Mouse (Mus musculus) liver, embryonic 14.5 days (tissue): ENCODE data around the gene Nkain2.

Experiments
- CTCF ChIP-seq: IDR thresholded peaks from 2 replicates; pipeline ENCODE4 v1.5.1; 2016; ENCODE audit warnings: antibody characterized with exemption, low read depth, control low read depth
- EP300 ChIP-seq: IDR thresholded peaks from 2 replicates; pipeline ENCODE4 v1.6.1; 2016; ENCODE audit warnings: antibody characterized with exemption, low read depth

DNA sequence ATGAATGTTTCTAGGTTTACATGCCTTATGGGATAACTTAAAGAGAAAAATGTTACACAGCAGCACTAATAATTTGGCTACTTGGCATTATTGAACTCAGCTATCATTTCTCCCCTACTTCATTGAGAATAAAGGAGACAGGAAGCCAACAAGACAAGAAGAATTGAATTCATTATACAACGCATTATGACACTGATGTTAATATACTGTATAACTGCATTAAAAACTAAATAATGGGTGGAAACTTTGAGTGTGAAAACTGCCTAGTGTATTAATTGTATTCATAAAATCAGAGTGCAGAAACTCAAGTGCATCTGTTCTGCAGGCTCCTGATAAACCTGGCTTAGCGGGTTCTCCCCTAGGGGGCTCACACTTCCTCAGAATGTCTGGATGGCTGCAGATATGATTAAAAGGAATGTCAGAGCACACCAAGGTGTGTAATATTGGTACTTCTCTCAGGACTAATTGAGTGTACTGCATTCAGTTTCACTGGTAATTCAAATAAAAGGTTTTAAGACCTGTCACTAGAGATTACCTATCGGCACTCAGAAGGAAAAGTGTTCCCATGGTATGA is 589.2 kb downstream of the Nkain2 start:
- TF ChIP-seq CTCF (no peak), EP300 (no peak)
